Mouse (Mus musculus) E14TG2a.4 (cell line): ENCODE measurements around the gene Lin9.

ENCODE experiments used
- H3K27me3 ChIP-seq: 2 replicates; pipeline ENCODE4 v1.6.1; 2014; ENCODE audit warnings: low read length, control low read depth; ENCODE audit not compliant: insufficient read depth
- H3K36me3 ChIP-seq: 2 replicates; pipeline ENCODE4 v1.6.1; 2014; ENCODE audit warnings: low read length, control low read depth; ENCODE audit not compliant: insufficient read depth
- H3K4me1 ChIP-seq: replicated peaks from 2 replicates; pipeline ENCODE4 v1.6.1; 2014; ENCODE audit warnings: low read depth, low read length, control low read depth
- H3K4me3 ChIP-seq: replicated peaks from 2 replicates; pipeline ENCODE4 v1.5.1; 2014; ENCODE audit warnings: mild to moderate bottlenecking, low read length
- H3K9me3 ChIP-seq: 2 replicates; pipeline ENCODE4 v1.6.1; 2014; ENCODE audit warnings: low read length, control low read depth
- CTCF ChIP-seq: conservative IDR thresholded peaks from 2 replicates; pipeline ENCODE4 v1.5.1; 2014; ENCODE audit warnings: low read length
- NANOG ChIP-seq: IDR thresholded peaks from 2 replicates; pipeline ENCODE4 v1.6.1; 2014; ENCODE audit warnings: borderline replicate concordance, low read length, mixed read lengths
- POU5F1 ChIP-seq: IDR thresholded peaks from 2 replicates; pipeline ENCODE4 v1.6.1; 2014; ENCODE audit warnings: low read length, borderline replicate concordance

Gene Lin9

GRCm38 (mm10) chr1:180719483-180719882 lies 78.5 kb downstream of the Lin9 start:
- TF ChIP-seq POU5F1 = no peak
- TF ChIP-seq CTCF = no peak
- TF ChIP-seq NANOG = no peak

GRCm38 (mm10) chr1:180719951-180720689 lies 79.2 kb downstream of the Lin9 start:
- no peak for TF ChIP-seq POU5F1
- TF ChIP-seq CTCF = peak; percentile 98
- H3K27me3 ChIP-seq = peaks cover 7% of the 10 kb centered on the region; the same call in 1 of the 2 replicates
- H3K4me3 ChIP-seq = no peak overlapping the region
- no peaks in the 10 kb centered on the region for H3K9me3 ChIP-seq
- no peaks in the 10 kb centered on the region for H3K36me3 ChIP-seq
- H3K4me1 ChIP-seq = peaks cover 5% of the 10 kb centered on the region

More at GRCm38 (mm10) chr1:180719483-180719882, 78.5 kb downstream of the Lin9 start:
- no peaks in the 10 kb centered on the region for H3K4me1 ChIP-seq
- H3K36me3 ChIP-seq = no peaks in the 10 kb centered on the region
- H3K4me3 ChIP-seq = no peak overlapping the region
- H3K27me3 ChIP-seq = 0 out of 2 replicates have a peak, but pooled peaks cover 5% of the 10 kb centered on the region
- no peaks in the 10 kb centered on the region for H3K9me3 ChIP-seq

- H3K4me3 ChIP-seq = no peak overlapping the region
- H3K9me3 ChIP-seq = no peaks in the 10 kb centered on the region
- TF ChIP-seq NANOG (no peak), POU5F1 (no peak), CTCF (no peak)
- H3K4me1 ChIP-seq = peaks cover 20% of the 10 kb centered on the region
- no peaks in the 10 kb centered on the region for H3K36me3 ChIP-seq
- peaks cover 7% of the 10 kb centered on the region; the same call in 1 of the 2 replicates for H3K27me3 ChIP-seq
These were observed 81.7 kb downstream of the Lin9 start for GRCm38 (mm10) chr1:180722608-180723007.

- H3K4me3 ChIP-seq = no peak overlapping the region
- no peak for TF ChIP-seq POU5F1
- no peak for TF ChIP-seq CTCF
- no peak for TF ChIP-seq NANOG
- no peaks in the 10 kb centered on the region for H3K9me3 ChIP-seq
- no peaks in the 10 kb centered on the region for H3K36me3 ChIP-seq
- peaks cover 31% of the 10 kb centered on the region for H3K4me1 ChIP-seq
- H3K27me3 ChIP-seq = peaks cover 7% of the 10 kb centered on the region; the same call in 1 of the 2 replicates
These were observed 82.8 kb downstream of the Lin9 start for GRCm38 (mm10) chr1:180723701-180724238.

GRCm38 (mm10) chr1:180725704-180726179 lies 84.8 kb downstream of the Lin9 start, which contains the start of gene Acbd3:
TSS of gene Acbd3 (plus strand) at chr1:180726043.
- no peaks in the 10 kb centered on the region for H3K9me3 ChIP-seq
- H3K4me3 ChIP-seq = peak within 1 kb of the TSS; percentile 94
- peaks cover 7% of the 10 kb centered on the region; the same call in 1 of the 2 replicates for H3K27me3 ChIP-seq
- no peaks in the 10 kb centered on the region for H3K36me3 ChIP-seq
- H3K4me1 ChIP-seq = peaks cover 35% of the 10 kb centered on the region
- TF ChIP-seq CTCF = no peak
- no peak for TF ChIP-seq POU5F1
- TF ChIP-seq NANOG = no peak

GRCm38 (mm10) chr1:180726183-180726582 lies 85.2 kb downstream of the Lin9 start:
- peak overlapping the region; percentile 94 for H3K4me3 ChIP-seq
- no peaks in the 10 kb centered on the region for H3K36me3 ChIP-seq
- H3K4me1 ChIP-seq = peaks cover 35% of the 10 kb centered on the region
- TF ChIP-seq NANOG (no peak), CTCF (no peak), POU5F1 (no peak)
- no peaks in the 10 kb centered on the region for H3K9me3 ChIP-seq
- H3K27me3 ChIP-seq = peaks cover 7% of the 10 kb centered on the region; the same call in 1 of the 2 replicates

- no peak for TF ChIP-seq POU5F1
- H3K9me3 ChIP-seq = no peaks in the 10 kb centered on the region
These were observed 88.3 kb downstream of the Lin9 start for GRCm38 (mm10) chr1:180729231-180729630.

More at GRCm38 (mm10) chr1:180729231-180729630, 88.3 kb downstream of the Lin9 start:
- no peak overlapping the region for H3K4me3 ChIP-seq
- H3K36me3 ChIP-seq = peaks cover 12% of the 10 kb centered on the region
- peaks cover 35% of the 10 kb centered on the region for H3K4me1 ChIP-seq
- peaks cover 4% of the 10 kb centered on the region; the same call in 1 of the 2 replicates for H3K27me3 ChIP-seq
